Mouse (Mus musculus) erythroblast, embryonic 14.5 days (primary cell): ENCODE data around the gene Ncoa5. TPM values are rescaled to one million over a fixed set of nuclear protein-coding genes. Genes with fewer than 3 reads are reported as not detected.

Experiments used
- H3K27me3 ChIP-seq: 2 replicates; pipeline ENCODE4 v1.6.1; 2012; ENCODE audit warnings: inconsistent platforms; ENCODE audit not compliant: control insufficient read depth
- H3K36me3 ChIP-seq: 2 replicates; pipeline ENCODE4 v1.6.1; 2012; ENCODE audit warnings: mild to moderate bottlenecking, inconsistent platforms; ENCODE audit not compliant: control insufficient read depth
- H3K4me1 ChIP-seq: 2 replicates; pipeline ENCODE4 v1.6.1; 2012; ENCODE audit warnings: inconsistent platforms; ENCODE audit not compliant: control insufficient read depth
- H3K4me3 ChIP-seq: replicated peaks from 2 replicates; pipeline ENCODE3; 2012; ENCODE audit warnings: moderate library complexity, mild to moderate bottlenecking, inconsistent platforms
- H3K9me3 ChIP-seq: 2 replicates; pipeline ENCODE4 v1.6.1; 2012; ENCODE audit warnings: low read length, inconsistent platforms, mixed read lengths; ENCODE audit not compliant: control insufficient read depth
- GATA1 ChIP-seq: IDR thresholded peaks from 2 replicates; pipeline ENCODE4 v1.6.1; 2012; ENCODE audit warnings: low read length, inconsistent platforms, mixed read lengths
- TAL1 ChIP-seq: IDR thresholded peaks from 3 replicates; pipeline ENCODE4 v1.6.1; 2012; ENCODE audit warnings: low read length, inconsistent platforms, mixed read lengths
- polyA plus RNA-seq: library from polyadenylated mRNA; stranded (reverse); fragments of >175 nt; gene quantifications from 2 replicates; pipeline ENCODE4 v1.2.3, GENCODE M21; 2012

The Ncoa5 gene
- polyA plus RNA-seq, 1 experiment: 1.7 TPM

GRCm38 (mm10) chr2:165003108-165003507 lies 31.6 kb downstream of the Ncoa5 start:
- Histone ChIP-seq H3K4me1 (peaks cover under 1% of the 10 kb centered on the region; the same call in 1 of the 2 replicates), H3K36me3 (peaks cover 91% of the 10 kb centered on the region), H3K9me3 (no peaks in the 10 kb centered on the region), H3K27me3 (peaks cover 9% of the 10 kb centered on the region), H3K4me3 (no peak overlapping the region)
- TF ChIP-seq TAL1 (no peak), GATA1 (no peak)

GRCm38 (mm10) chr2:165001958-165002357 lies 32.7 kb downstream of the Ncoa5 start:
- H3K4me1 ChIP-seq: peaks cover 3% of the 10 kb centered on the region
- H3K4me3 ChIP-seq: no peak overlapping the region
- no peaks in the 10 kb centered on the region for H3K9me3 ChIP-seq
- peaks cover 20% of the 10 kb centered on the region for H3K27me3 ChIP-seq
- no peak for TF ChIP-seq GATA1
- no peak for TF ChIP-seq TAL1
- peaks cover 80% of the 10 kb centered on the region for H3K36me3 ChIP-seq

- Histone ChIP-seq H3K36me3 (peaks cover 40% of the 10 kb centered on the region), H3K4me1 (peaks cover 3% of the 10 kb centered on the region), H3K4me3 (no peak overlapping the region), H3K27me3 (peaks cover 38% of the 10 kb centered on the region), H3K9me3 (no peaks in the 10 kb centered on the region)
- TF ChIP-seq TAL1 (no peak), GATA1 (no peak)
These were observed 36.8 kb downstream of the Ncoa5 start for GRCm38 (mm10) chr2:164997721-164998428.

- no peak for TF ChIP-seq GATA1
- no peak for TF ChIP-seq TAL1
- Histone ChIP-seq H3K4me1 (peaks cover 3% of the 10 kb centered on the region), H3K9me3 (no peaks in the 10 kb centered on the region), H3K36me3 (peaks cover 32% of the 10 kb centered on the region), H3K4me3 (no peak overlapping the region), H3K27me3 (peaks cover 38% of the 10 kb centered on the region)
These were observed 37.6 kb downstream of the Ncoa5 start for GRCm38 (mm10) chr2:164996848-164997720.

GRCm38 (mm10) chr2:164995976-164996375 lies 38.7 kb downstream of the Ncoa5 start:
- Histone ChIP-seq H3K36me3 (peaks cover 21% of the 10 kb centered on the region), H3K4me3 (no peak overlapping the region), H3K9me3 (no peaks in the 10 kb centered on the region), H3K4me1 (peaks cover 7% of the 10 kb centered on the region), H3K27me3 (peaks cover 38% of the 10 kb centered on the region)
- no peak for TF ChIP-seq GATA1

- peaks cover 10% of the 10 kb centered on the region for H3K36me3 ChIP-seq
- H3K4me1 ChIP-seq: peaks cover 7% of the 10 kb centered on the region
- H3K4me3 ChIP-seq: no peak overlapping the region
- H3K9me3 ChIP-seq: no peaks in the 10 kb centered on the region
- no peak for TF ChIP-seq TAL1
- no peak for TF ChIP-seq GATA1
- H3K27me3 ChIP-seq: peaks cover 38% of the 10 kb centered on the region
These were observed 39.8 kb downstream of the Ncoa5 start for GRCm38 (mm10) chr2:164994659-164995428.

GRCm38 (mm10) chr2:164994156-164994555 lies 40.5 kb downstream of the Ncoa5 start:
- Histone ChIP-seq H3K27me3 (peaks cover 38% of the 10 kb centered on the region), H3K4me1 (peaks cover 7% of the 10 kb centered on the region), H3K4me3 (no peak overlapping the region), H3K36me3 (peaks cover 6% of the 10 kb centered on the region), H3K9me3 (no peaks in the 10 kb centered on the region)
- TF ChIP-seq TAL1: no peak
- no peak for TF ChIP-seq GATA1

GRCm38 (mm10) chr2:164991808-164992207 lies 42.9 kb downstream of the Ncoa5 start:
- Histone ChIP-seq H3K36me3 (no peaks in the 10 kb centered on the region), H3K27me3 (peaks cover 16% of the 10 kb centered on the region), H3K4me3 (no peak overlapping the region), H3K9me3 (no peaks in the 10 kb centered on the region), H3K4me1 (peaks cover 4% of the 10 kb centered on the region)
- TF ChIP-seq GATA1 (no peak), TAL1 (no peak)

GRCm38 (mm10) chr2:164991111-164991510 lies 43.6 kb downstream of the Ncoa5 start:
- Histone ChIP-seq H3K4me1 (peaks cover 4% of the 10 kb centered on the region), H3K27me3 (peaks cover 10% of the 10 kb centered on the region), H3K36me3 (no peaks in the 10 kb centered on the region), H3K9me3 (no peaks in the 10 kb centered on the region), H3K4me3 (no peak overlapping the region)
- TF ChIP-seq GATA1: no peak
- no peak for TF ChIP-seq TAL1
